Mouse (Mus musculus) layer of hippocampus, postnatal 10 days (tissue): Measurements from ENCODE around the gene Dbr1. TPM values are rescaled to one million over a fixed set of nuclear protein-coding genes. Genes with fewer than 3 reads are reported as not detected.
"Not testable (repeated sequence)": the region's sequence is repeated elsewhere in the genome, so short reads cannot be mapped to it uniquely, and the experiment has no call there.

Experiments used
- DNase-seq, 2 experiments: peaks; one replicate each; pipeline ENCODE4 v3.0.0; 2021; ENCODE audit warnings: low spot score in 2 of 2
- long read RNA-seq: library from polyadenylated mRNA; stranded (forward); transcript quantifications from one replicate; pipeline ENCODE4 v2.0.0, GENCODE M21; 2023
- total RNA-seq, 2 experiments: library from RNA; stranded (reverse); gene quantifications; 2 replicates each; pipeline ENCODE4 v1.2.3; 2021

Gene Dbr1
- total RNA-seq = 10 to 100 TPM; 12.4 to 13.0 TPM
- long read RNA-seq, transcript Dbr1-201 (8 exons, 2,261 nt) = major isoform, 11 of 16 reads
- long read RNA-seq, partial matches to known transcripts = 0 of 16 reads
- long read RNA-seq, other reads (novel, unspliced or antisense) = 5 of 16 reads

- DNase-seq = peak; percentile 89 to 92
Measured at GRCm38 (mm10) chr9:99575677-99576480, at the start of gene Dbr1. Gene Dbr1 (plus strand): TSS chr9:99575799.

GRCm38 (mm10) chr9:99531865-99532264, 43.7 kb upstream of the Dbr1 start:
- no peak for DNase-seq

GRCm38 (mm10) chr9:99546259-99546658, 29.3 kb upstream of the Dbr1 start:
- DNase-seq = no peak

GRCm38 (mm10) chr9:99552068-99552467, 23.5 kb upstream of the Dbr1 start:
- no peak for DNase-seq

- DNase-seq = no peak
Measured at GRCm38 (mm10) chr9:99553049-99553448, 22.6 kb upstream of the Dbr1 start.

- DNase-seq = no peak
Measured at GRCm38 (mm10) chr9:99554052-99554451, 21.5 kb upstream of the Dbr1 start.

GRCm38 (mm10) chr9:99555253-99555652, 20.3 kb upstream of the Dbr1 start:
- no peak for DNase-seq

GRCm38 (mm10) chr9:99557580-99558300, 17.9 kb upstream of the Dbr1 start:
- no peak for DNase-seq

GRCm38 (mm10) chr9:99558824-99559556, 16.6 kb upstream of the Dbr1 start:
- DNase-seq = no peak

GRCm38 (mm10) chr9:99559557-99559904, 16.1 kb upstream of the Dbr1 start:
- no peak for DNase-seq

- no peak for DNase-seq
Measured at GRCm38 (mm10) chr9:99560389-99560788, 15.2 kb upstream of the Dbr1 start.

- peak; percentile 22 to 39 for DNase-seq
Measured at GRCm38 (mm10) chr9:99563714-99564113, 11.9 kb upstream of the Dbr1 start.

- peak in 1 of 2 experiments; percentile 35 for DNase-seq
Measured at GRCm38 (mm10) chr9:99568023-99568346, 7.6 kb upstream of the Dbr1 start.

GRCm38 (mm10) chr9:99568347-99569070, 7.1 kb upstream of the Dbr1 start, which contains the start of gene Armc8:
Gene Armc8 (minus strand): TSS chr9:99568899.
- peak; percentile 89 to 94 for DNase-seq

- DNase-seq = no peak
Measured at GRCm38 (mm10) chr9:99569071-99569397, 6.6 kb upstream of the Dbr1 start.

- DNase-seq = peak; percentile 17 to 46
Measured at GRCm38 (mm10) chr9:99580655-99581054, 5.1 kb downstream of the Dbr1 start.

- peak; percentile 62 to 70 for DNase-seq
Measured at GRCm38 (mm10) chr9:99587505-99588202, 12.1 kb downstream of the Dbr1 start.

GRCm38 (mm10) chr9:99591144-99591543, 15.5 kb downstream of the Dbr1 start:
- no peak for DNase-seq

GRCm38 (mm10) chr9:99599127-99599526, 23.5 kb downstream of the Dbr1 start:
- not testable (repeated sequence) for DNase-seq

GRCm38 (mm10) chr9:99603566-99603965, 28.0 kb downstream of the Dbr1 start:
- no peak for DNase-seq
